Mouse (Mus musculus): ENCODE measurements at regions not wholly inside any gene's neighbourhood (a gene's known extent, or its start where the extent isn't known, plus 50 kb on each side); places are given as distances from the start of the nearest gene placed in this dataset.
"Not testable (repeated sequence)": the region's sequence is repeated elsewhere in the genome, so short reads cannot be mapped to it uniquely, and the experiment has no call there.

DNA sequence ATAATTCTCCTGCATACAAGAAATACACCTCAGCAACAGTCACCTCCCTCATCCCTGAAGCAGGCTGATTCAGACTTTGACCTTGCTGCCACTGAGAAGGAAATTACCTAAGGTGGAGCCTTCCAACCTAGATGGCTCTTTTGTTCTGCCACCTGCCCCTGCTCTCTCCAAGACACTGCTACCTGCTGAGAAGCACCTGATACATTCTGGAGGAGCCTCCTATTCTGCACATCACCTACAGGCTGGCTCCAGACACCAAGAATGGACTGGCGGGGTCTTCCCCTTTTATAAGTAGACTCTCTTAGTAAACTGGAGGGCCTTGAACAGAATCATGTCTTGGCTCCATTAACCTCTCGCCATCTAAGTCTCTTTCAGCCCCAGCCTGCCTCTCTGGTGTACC is 1149.5 kb upstream of the 2610301B20Rik start:
- H3K4me2 ChIP-seq (ENCODE audit: low read length); H3K9ac ChIP-seq (ENCODE audit: low read length); H3K27ac ChIP-seq (replicated peaks in 1 of 2; ENCODE audit: control insufficient read depth in 1 of 2, insufficient read depth in 1 of 2, low read depth in 2 of 2, low read length in 2 of 2); H3K4me1 ChIP-seq (ENCODE audit: control insufficient read depth in 2 of 2, insufficient read depth in 2 of 2, low read length in 2 of 2); H3K9me3 ChIP-seq (ENCODE audit: control insufficient read depth, low read length); H3K4me3 ChIP-seq (ENCODE audit: control insufficient read depth in 1 of 2, insufficient read depth in 1 of 2, low read depth in 1 of 2, low read length in 2 of 2); H3K36me3 ChIP-seq (ENCODE audit: control insufficient read depth, insufficient read depth, low read length); ATAC-seq (ENCODE audit: insufficient number of reproducible peaks, insufficient read depth, low FRiP score, low read depth); H3K27me3 ChIP-seq (ENCODE audit: control insufficient read depth, insufficient read depth, low read length): not testable (repeated sequence)
- WGBS: 74% methylated on average over 2 of the region's 2 CpGs

DNA sequence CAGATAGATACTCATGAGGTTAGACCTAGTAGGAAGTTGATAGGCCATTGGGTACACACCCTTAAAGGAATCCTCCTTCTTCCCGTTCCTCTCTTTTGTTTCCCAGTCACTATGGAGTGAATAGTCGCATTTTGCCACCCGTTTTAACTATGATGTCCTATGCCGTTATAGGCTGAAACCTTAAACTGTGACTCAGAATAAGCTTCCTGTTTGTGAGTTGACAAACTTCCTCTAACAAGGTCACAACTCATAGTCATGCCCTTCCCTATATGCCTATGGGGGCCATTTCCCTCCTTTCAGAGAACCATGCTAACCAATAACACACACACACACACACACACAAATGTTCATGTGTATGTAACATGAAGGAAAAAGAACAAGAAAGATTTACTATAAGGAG is 1136.6 kb upstream of the 2610301B20Rik start:
- no peak overlapping the region for H3K9ac ChIP-seq (ENCODE audit: low read length)
- WGBS: 83% methylated on average over 4 of the region's 4 CpGs
- no peak overlapping the region for H3K4me2 ChIP-seq (ENCODE audit: low read length)
- H3K36me3 ChIP-seq (ENCODE audit: control insufficient read depth, insufficient read depth, low read length): no peaks in the 10 kb centered on the region
- no peak overlapping the region for H3K4me3 ChIP-seq (ENCODE audit: control insufficient read depth in 1 of 2, insufficient read depth in 1 of 2, low read depth in 1 of 2, low read length in 2 of 2)
- no peaks in the 10 kb centered on the region for H3K9me3 ChIP-seq (ENCODE audit: control insufficient read depth, low read length)
- H3K4me1 ChIP-seq (ENCODE audit: control insufficient read depth in 2 of 2, insufficient read depth in 2 of 2, low read length in 2 of 2): no peaks in the 10 kb centered on the region
- H3K27me3 ChIP-seq (ENCODE audit: control insufficient read depth, insufficient read depth, low read length): no peaks in the 10 kb centered on the region
- ATAC-seq (ENCODE audit: insufficient number of reproducible peaks, insufficient read depth, low FRiP score, low read depth): no peak
- H3K27ac ChIP-seq (replicated peaks in 1 of 2; ENCODE audit: control insufficient read depth in 1 of 2, insufficient read depth in 1 of 2, low read depth in 2 of 2, low read length in 2 of 2): no peak overlapping the region

DNA sequence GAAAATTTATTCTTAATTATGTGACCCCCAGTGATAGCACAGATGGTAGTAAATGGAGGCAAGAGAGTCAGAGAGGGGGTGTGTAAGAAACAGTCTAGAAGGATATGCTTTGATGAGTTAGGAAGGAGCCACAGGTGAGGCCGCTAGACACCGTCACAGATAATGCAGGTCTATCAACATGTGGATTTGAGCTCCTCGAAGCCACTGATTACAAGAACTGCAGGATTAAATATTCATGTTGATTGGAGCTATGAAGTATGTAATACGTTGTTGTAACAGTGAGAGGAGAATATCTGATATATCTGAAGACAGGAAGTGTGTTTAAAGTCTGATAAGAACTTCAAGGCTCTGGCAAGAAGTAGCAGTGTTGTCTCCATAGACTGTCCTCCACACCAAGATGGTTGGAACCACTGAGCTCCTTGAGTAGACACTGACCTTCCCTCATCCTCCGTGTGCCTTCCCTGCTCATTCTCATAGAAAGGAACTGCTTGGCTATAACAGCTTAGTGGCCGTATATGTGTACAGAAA is 1126.8 kb upstream of the 2610301B20Rik start:
- H3K9ac ChIP-seq (ENCODE audit: low read length): no peak overlapping the region
- H3K4me2 ChIP-seq (ENCODE audit: low read length): no peak overlapping the region
- 78% methylated on average over 6 of the region's 6 CpGs for WGBS
- H3K9me3 ChIP-seq (ENCODE audit: control insufficient read depth, low read length): no peaks in the 10 kb centered on the region
- H3K36me3 ChIP-seq (ENCODE audit: control insufficient read depth, insufficient read depth, low read length): no peaks in the 10 kb centered on the region
- H3K27me3 ChIP-seq (ENCODE audit: control insufficient read depth, insufficient read depth, low read length): no peaks in the 10 kb centered on the region
- no peaks in the 10 kb centered on the region for H3K4me1 ChIP-seq (ENCODE audit: control insufficient read depth in 2 of 2, insufficient read depth in 2 of 2, low read length in 2 of 2)
- H3K4me3 ChIP-seq (ENCODE audit: control insufficient read depth in 1 of 2, insufficient read depth in 1 of 2, low read depth in 1 of 2, low read length in 2 of 2): no peak overlapping the region
- H3K27ac ChIP-seq (replicated peaks in 1 of 2; ENCODE audit: control insufficient read depth in 1 of 2, insufficient read depth in 1 of 2, low read depth in 2 of 2, low read length in 2 of 2): no peak overlapping the region
- ATAC-seq (ENCODE audit: insufficient number of reproducible peaks, insufficient read depth, low FRiP score, low read depth): no peak

DNA sequence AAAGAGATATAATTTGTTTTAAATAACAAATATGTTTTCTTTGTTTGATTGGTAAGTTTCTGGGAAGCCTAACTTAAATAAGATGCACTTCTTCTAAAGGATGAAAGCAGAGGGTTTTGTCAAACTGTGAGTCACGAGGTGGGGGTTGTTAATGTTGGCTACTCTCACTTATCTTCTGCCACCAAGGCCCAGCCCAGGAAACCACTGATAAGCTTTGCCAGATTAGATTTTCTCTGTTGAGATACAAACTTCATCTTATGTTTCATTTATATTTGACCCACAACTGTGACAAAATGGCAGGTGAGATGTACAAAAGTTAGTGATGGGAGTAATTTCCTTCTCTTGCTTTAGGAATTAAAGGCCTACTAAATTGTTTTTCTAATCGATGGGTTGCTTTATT is 1126.2 kb upstream of the 2610301B20Rik start:
- Histone ChIP-seq H3K4me3 (ENCODE audit: control insufficient read depth in 1 of 2, insufficient read depth in 1 of 2, low read depth in 1 of 2, low read length in 2 of 2) (no peak overlapping the region), H3K36me3 (ENCODE audit: control insufficient read depth, insufficient read depth, low read length) (no peaks in the 10 kb centered on the region), H3K9ac (ENCODE audit: low read length) (no peak overlapping the region), H3K27me3 (ENCODE audit: control insufficient read depth, insufficient read depth, low read length) (no peaks in the 10 kb centered on the region), H3K4me2 (ENCODE audit: low read length) (no peak overlapping the region), H3K9me3 (ENCODE audit: control insufficient read depth, low read length) (no peaks in the 10 kb centered on the region), H3K4me1 (ENCODE audit: control insufficient read depth in 2 of 2, insufficient read depth in 2 of 2, low read length in 2 of 2) (no peaks in the 10 kb centered on the region), H3K27ac (replicated peaks in 1 of 2; ENCODE audit: control insufficient read depth in 1 of 2, insufficient read depth in 1 of 2, low read depth in 2 of 2, low read length in 2 of 2) (no peak overlapping the region)
- ATAC-seq (ENCODE audit: insufficient number of reproducible peaks, insufficient read depth, low FRiP score, low read depth): no peak
- 51% methylated on average over 2 of the region's 2 CpGs for WGBS

DNA sequence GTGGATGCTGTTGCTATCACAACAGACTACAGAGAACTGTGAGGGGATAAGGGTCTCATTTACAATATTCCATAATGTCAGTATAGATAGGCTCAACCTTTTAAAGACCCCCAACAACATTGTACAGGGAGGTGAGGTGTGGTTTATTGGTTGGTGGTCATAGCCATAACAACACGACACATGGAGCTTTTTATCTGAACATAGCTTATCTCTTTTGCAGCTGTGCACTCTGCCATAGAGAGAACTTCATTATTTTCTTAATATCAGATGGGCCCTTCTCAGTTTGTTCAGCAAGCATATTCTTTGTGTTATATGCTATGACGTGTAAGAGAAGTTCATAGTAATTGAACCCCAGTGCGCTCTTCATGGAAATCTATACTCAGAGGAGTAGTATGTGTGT is 1124.4 kb upstream of the 2610301B20Rik start:
- WGBS: 77% methylated on average over 3 of the region's 3 CpGs
- H3K27ac ChIP-seq (replicated peaks in 1 of 2; ENCODE audit: control insufficient read depth in 1 of 2, insufficient read depth in 1 of 2, low read depth in 2 of 2, low read length in 2 of 2): no peak overlapping the region
- H3K27me3 ChIP-seq (ENCODE audit: control insufficient read depth, insufficient read depth, low read length): no peaks in the 10 kb centered on the region
- H3K4me3 ChIP-seq (ENCODE audit: control insufficient read depth in 1 of 2, insufficient read depth in 1 of 2, low read depth in 1 of 2, low read length in 2 of 2): no peak overlapping the region
- no peak overlapping the region for H3K4me2 ChIP-seq (ENCODE audit: low read length)
- H3K4me1 ChIP-seq (ENCODE audit: control insufficient read depth in 2 of 2, insufficient read depth in 2 of 2, low read length in 2 of 2): no peaks in the 10 kb centered on the region
- no peak overlapping the region for H3K9ac ChIP-seq (ENCODE audit: low read length)
- H3K36me3 ChIP-seq (ENCODE audit: control insufficient read depth, insufficient read depth, low read length): no peaks in the 10 kb centered on the region
- ATAC-seq (ENCODE audit: insufficient number of reproducible peaks, insufficient read depth, low FRiP score, low read depth): no peak
- H3K9me3 ChIP-seq (ENCODE audit: control insufficient read depth, low read length): no peaks in the 10 kb centered on the region

DNA sequence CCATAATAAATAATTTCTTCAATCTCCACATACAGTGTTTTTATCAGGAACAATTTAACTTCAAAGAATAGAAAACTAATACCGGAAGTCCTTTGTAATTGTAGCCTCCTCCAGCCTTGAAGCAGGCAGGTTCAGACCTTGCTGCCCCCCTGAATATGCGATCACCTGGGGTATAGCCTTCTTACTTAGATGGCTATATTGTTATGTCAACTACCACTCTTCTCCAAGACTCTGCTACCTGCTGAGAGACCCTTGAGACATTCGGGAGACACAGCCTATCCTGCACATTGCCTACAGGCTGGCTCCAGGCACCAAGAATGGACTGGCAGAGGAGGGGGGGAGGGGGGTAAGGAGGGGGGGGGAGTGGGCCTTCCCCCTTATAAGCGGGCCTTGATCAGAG is 1123.9 kb upstream of the 2610301B20Rik start:
- Histone ChIP-seq H3K9ac (ENCODE audit: low read length) (no peak overlapping the region), H3K4me2 (ENCODE audit: low read length) (no peak overlapping the region), H3K4me3 (ENCODE audit: control insufficient read depth in 1 of 2, insufficient read depth in 1 of 2, low read depth in 1 of 2, low read length in 2 of 2) (no peak overlapping the region), H3K4me1 (ENCODE audit: control insufficient read depth in 2 of 2, insufficient read depth in 2 of 2, low read length in 2 of 2) (no peaks in the 10 kb centered on the region), H3K36me3 (ENCODE audit: control insufficient read depth, insufficient read depth, low read length) (no peaks in the 10 kb centered on the region), H3K27ac (replicated peaks in 1 of 2; ENCODE audit: control insufficient read depth in 1 of 2, insufficient read depth in 1 of 2, low read depth in 2 of 2, low read length in 2 of 2) (no peak overlapping the region), H3K27me3 (ENCODE audit: control insufficient read depth, insufficient read depth, low read length) (no peaks in the 10 kb centered on the region), H3K9me3 (ENCODE audit: control insufficient read depth, low read length) (no peaks in the 10 kb centered on the region)
- WGBS: 73% methylated on average over 4 of the region's 4 CpGs
- ATAC-seq (ENCODE audit: insufficient number of reproducible peaks, insufficient read depth, low FRiP score, low read depth): no peak

DNA sequence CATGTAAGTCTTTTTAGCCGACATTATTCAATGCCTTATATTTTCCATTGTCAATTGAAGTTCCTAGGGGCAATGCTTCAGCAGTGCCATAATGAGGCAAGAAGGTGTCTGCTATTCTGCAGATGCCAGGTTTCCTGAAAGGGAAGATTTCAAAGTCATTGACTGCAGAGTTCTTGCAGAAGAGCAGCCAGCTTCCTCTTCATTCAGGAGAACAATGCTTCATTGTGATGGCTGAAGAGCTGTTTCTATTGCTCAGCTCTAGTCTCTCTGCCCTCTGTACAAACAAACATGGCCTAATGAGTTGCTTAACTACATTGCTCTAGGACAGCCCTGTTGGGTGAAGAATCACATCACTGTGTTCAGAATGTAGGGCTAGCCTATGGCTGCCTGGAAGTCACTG is 1111.0 kb upstream of the 2610301B20Rik start:
- H3K4me1 ChIP-seq (ENCODE audit: control insufficient read depth in 2 of 2, insufficient read depth in 2 of 2, low read length in 2 of 2): no peaks in the 10 kb centered on the region
- H3K4me3 ChIP-seq (ENCODE audit: control insufficient read depth in 1 of 2, insufficient read depth in 1 of 2, low read depth in 1 of 2, low read length in 2 of 2): no peak overlapping the region
- H3K27ac ChIP-seq (replicated peaks in 1 of 2; ENCODE audit: control insufficient read depth in 1 of 2, insufficient read depth in 1 of 2, low read depth in 2 of 2, low read length in 2 of 2): no peak overlapping the region
- no peaks in the 10 kb centered on the region for H3K27me3 ChIP-seq (ENCODE audit: control insufficient read depth, insufficient read depth, low read length)
- H3K9ac ChIP-seq (ENCODE audit: low read length): no peak overlapping the region
- peaks cover 5% of the 10 kb centered on the region; the same call in 1 of the 2 replicates for H3K9me3 ChIP-seq (ENCODE audit: control insufficient read depth, low read length)
- H3K36me3 ChIP-seq (ENCODE audit: control insufficient read depth, insufficient read depth, low read length): no peaks in the 10 kb centered on the region
- ATAC-seq (ENCODE audit: insufficient number of reproducible peaks, insufficient read depth, low FRiP score, low read depth): no peak
- 51% methylated on average over 1 of the region's 1 CpGs for WGBS
- H3K4me2 ChIP-seq (ENCODE audit: low read length): no peak overlapping the region

DNA sequence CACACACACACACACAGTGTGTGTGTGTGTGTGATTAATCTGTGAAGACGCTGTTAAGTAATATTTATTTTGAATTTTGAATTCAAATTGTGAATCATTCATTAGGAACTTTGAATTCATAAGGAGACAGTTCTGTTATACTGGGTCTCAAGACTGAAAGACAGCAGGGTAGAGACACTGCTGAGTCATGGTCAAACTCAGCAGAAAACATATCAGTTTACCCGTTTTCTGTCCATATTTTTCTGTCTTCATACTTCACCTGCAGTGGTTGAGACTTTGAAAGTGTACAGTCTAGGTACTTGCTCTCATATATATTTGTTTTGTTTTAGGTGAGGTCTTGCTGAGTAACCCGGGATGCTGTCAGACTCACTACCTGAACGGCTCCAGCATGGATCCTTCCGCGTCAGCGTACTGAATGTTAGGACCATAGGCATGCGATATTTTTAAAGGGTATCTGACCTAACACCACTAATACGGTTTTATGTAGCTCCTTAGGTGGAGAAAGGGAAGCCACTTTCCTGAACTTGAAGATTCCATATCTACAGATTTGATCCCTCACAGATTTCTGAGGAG is 1104.6 kb upstream of the 2610301B20Rik start:
- H3K27ac ChIP-seq (replicated peaks in 1 of 2; ENCODE audit: control insufficient read depth in 1 of 2, insufficient read depth in 1 of 2, low read depth in 2 of 2, low read length in 2 of 2): no peak overlapping the region

More for the DNA sequence above, 1104.6 kb upstream of the 2610301B20Rik start:
- H3K4me2 ChIP-seq (ENCODE audit: low read length): peak overlapping the region; percentile 79
- 57% methylated on average over 9 of the region's 9 CpGs for WGBS
- H3K9me3 ChIP-seq (ENCODE audit: control insufficient read depth, low read length): no peaks in the 10 kb centered on the region
- no peaks in the 10 kb centered on the region for H3K27me3 ChIP-seq (ENCODE audit: control insufficient read depth, insufficient read depth, low read length)
- H3K9ac ChIP-seq (ENCODE audit: low read length): peak overlapping the region; percentile 81
- ATAC-seq (ENCODE audit: insufficient number of reproducible peaks, insufficient read depth, low FRiP score, low read depth): no peak
- H3K36me3 ChIP-seq (ENCODE audit: control insufficient read depth, insufficient read depth, low read length): no peaks in the 10 kb centered on the region
- peak overlapping the region in 1 of 2 experiments; percentile 61; a peak in 2 of 4 replicates for H3K4me3 ChIP-seq (ENCODE audit: control insufficient read depth in 1 of 2, insufficient read depth in 1 of 2, low read depth in 1 of 2, low read length in 2 of 2)
- H3K4me1 ChIP-seq (ENCODE audit: control insufficient read depth in 2 of 2, insufficient read depth in 2 of 2, low read length in 2 of 2): no peaks in the 10 kb centered on the region

Measured in heart, embryonic 14.5 days (tissue).